Mouse (Mus musculus) heart, adult 2 months (tissue): ENCODE results near the gene Sf3a3. TPM values are rescaled to one million over a fixed set of nuclear protein-coding genes. Genes with fewer than 3 reads are reported as not detected.

Source experiments
- DNase-seq, 2 experiments: peaks; one replicate each; pipeline ENCODE4 v3.0.0; 2021
- H3K27ac ChIP-seq: fragments of 200-600 bp; 2 replicates; pipeline ENCODE4 v1.8.1; 2022
- H3K27me3 ChIP-seq: fragments of 200-500 bp; 2 replicates; pipeline ENCODE4 v1.6.1; 2012; ENCODE audit warnings: mild to moderate bottlenecking, low read length, inconsistent platforms, mixed read lengths; ENCODE audit not compliant: control insufficient read depth, insufficient read depth
- H3K36me3 ChIP-seq: fragments of 200-500 bp; 2 replicates; pipeline ENCODE4 v1.6.1; 2012; ENCODE audit warnings: low read length, inconsistent platforms; ENCODE audit not compliant: control insufficient read depth, insufficient read depth
- H3K4me1 ChIP-seq: fragments of 200-500 bp; 2 replicates; pipeline ENCODE4 v1.6.1; 2011; ENCODE audit warnings: low read length; ENCODE audit not compliant: control insufficient read depth, insufficient read depth
- H3K4me3 ChIP-seq: fragments of 200-600 bp; 2 replicates; pipeline ENCODE4 v1.8.1; 2022
- H3K79me2 ChIP-seq: fragments of 200-500 bp; replicated peaks from 2 replicates; pipeline ENCODE4 v1.6.1; 2012; ENCODE audit warnings: mild to moderate bottlenecking, inconsistent platforms, low read length, moderate library complexity, mixed read lengths; ENCODE audit not compliant: control insufficient read depth, insufficient read depth
- H3K9ac ChIP-seq: fragments of 200-500 bp; 2 replicates; pipeline ENCODE4 v1.6.1; 2012; ENCODE audit warnings: low read depth, mild to moderate bottlenecking, control low read depth, inconsistent platforms, low read length, mixed read lengths
- CTCF ChIP-seq: fragments of 200-600 bp; IDR thresholded peaks from 2 replicates; pipeline ENCODE4 v1.8.1; 2022; ENCODE audit warnings: antibody characterized with exemption, mild to moderate bottlenecking, moderate library complexity
- EP300 ChIP-seq: fragments of 200-500 bp; IDR thresholded peaks from 2 replicates; pipeline ENCODE4 v1.6.1; 2011; ENCODE audit warnings: low read depth, low read length, control low read depth; ENCODE audit not compliant: insufficient read depth
- POLR2A ChIP-seq: fragments of 200-500 bp; IDR thresholded peaks from 2 replicates; pipeline ENCODE4 v1.6.1; 2011; ENCODE audit warnings: mild to moderate bottlenecking, low read depth, low read length, control low read depth; ENCODE audit not compliant: insufficient read depth
- WGBS: fragments of 180-500 bp; shearing (Covaris S2); methylation state at CpG from one replicate; pipeline ENCODE4 v1.1.7; 2018; 5-methylcytosine and 5-hydroxymethylcytosine counted together
- intact Hi-C: fragments of 180-260 bp; cut with DNase I; formaldehyde crosslinking; loops from one replicate; pipeline ENCODE4 v1.15.1; 2025
- polyA plus RNA-seq: library from polyadenylated mRNA; depleted of rRNA; stranded (reverse); fragments of >200 nt; gene quantifications from 2 replicates; pipeline ENCODE4 v1.2.3, GENCODE M21; 2012
- total RNA-seq, 2 experiments: library from RNA; stranded (reverse); gene quantifications; 2 replicates each; pipeline ENCODE4 v1.2.3; 2021

Sf3a3 gene
- total and polyA plus RNA-seq, 3 experiments, result 7.7 to 19.4 (median 18.0) TPM

- no peak for DNase-seq
- no peaks in the 10 kb centered on the region for H3K79me2 ChIP-seq
- no peaks in the 10 kb centered on the region for H3K36me3 ChIP-seq
- H3K4me3 ChIP-seq, result no peak overlapping the region
- H3K27me3 ChIP-seq, result no peaks in the 10 kb centered on the region
- peaks cover 2% of the 10 kb centered on the region; the same call in 1 of the 2 replicates for H3K4me1 ChIP-seq
- TF ChIP-seq EP300 (no peak), CTCF (peak; percentile 9; the same call in 1 of the 2 replicates)
- no peak overlapping the region for H3K27ac ChIP-seq
- H3K9ac ChIP-seq, result no peak overlapping the region
- 54% methylated on average over 4 of the region's 4 CpGs for WGBS
- intact Hi-C loops, result no loop called here
Measured at GRCm38 (mm10) chr4:124738013-124738412, 23.4 kb downstream of the Sf3a3 start.

- Histone ChIP-seq H3K4me1 (peaks cover 2% of the 10 kb centered on the region; the same call in 1 of the 2 replicates), H3K36me3 (no peaks in the 10 kb centered on the region), H3K9ac (no peak overlapping the region), H3K27ac (no peak overlapping the region), H3K27me3 (no peaks in the 10 kb centered on the region), H3K4me3 (no peak overlapping the region), H3K79me2 (no peaks in the 10 kb centered on the region)
- DNase-seq, result no peak
- WGBS, result 25% methylated on average over 1 of the region's 1 CpGs
- intact Hi-C loops, result no loop called here
- no peak for TF ChIP-seq CTCF
- TF ChIP-seq POLR2A, result no peak
- TF ChIP-seq EP300, result no peak
Measured at GRCm38 (mm10) chr4:124738783-124739182, 24.2 kb downstream of the Sf3a3 start.

- WGBS, result 6% methylated on average over 25 of the region's 25 CpGs
Measured at GRCm38 (mm10) chr4:124741376-124742343, 27.1 kb downstream of the Sf3a3 start, which contains the start of gene Inpp5b. Gene Inpp5b, plus strand, starts transcription at chr4:124741850.

GRCm38 (mm10) chr4:124742839-124743238 is 28.3 kb downstream of the Sf3a3 start:
- TF ChIP-seq POLR2A (no peak), CTCF (no peak), EP300 (no peak)

More at GRCm38 (mm10) chr4:124741376-124742343, 27.1 kb downstream of the Sf3a3 start, which contains the start of gene Inpp5b:
- TF ChIP-seq EP300 (no peak), CTCF (0 out of 2 replicates have a peak, but pooled peaks have one; percentile 7), POLR2A (peak; percentile 70)
- intact Hi-C loops, result loop anchor here (2.0 to 5.0 kb wide), 2 partner anchors 49 to 106 kb away; partner anchors contain the start of gene Utp11
- no peaks in the 10 kb centered on the region for H3K36me3 ChIP-seq
- no peaks in the 10 kb centered on the region for H3K27me3 ChIP-seq
- peak; percentile 87 to 89 for DNase-seq
- peak within 1 kb of the TSS; percentile 88 for H3K9ac ChIP-seq
- H3K27ac ChIP-seq, result peak within 1 kb of the TSS; percentile 70
- H3K4me3 ChIP-seq, result peak within 1 kb of the TSS; percentile 52
- peaks cover 2% of the 10 kb centered on the region; the same call in 1 of the 2 replicates for H3K4me1 ChIP-seq
- H3K79me2 ChIP-seq, result no peaks in the 10 kb centered on the region

GRCm38 (mm10) chr4:124746577-124746976 is 32.0 kb downstream of the Sf3a3 start:
- H3K27me3 ChIP-seq, result no peaks in the 10 kb centered on the region
- no peaks in the 10 kb centered on the region for H3K36me3 ChIP-seq
- TF ChIP-seq EP300, result no peak
- TF ChIP-seq POLR2A, result no peak
- no peak for TF ChIP-seq CTCF
- H3K4me1 ChIP-seq, result peaks cover 2% of the 10 kb centered on the region; the same call in 1 of the 2 replicates
- no peaks in the 10 kb centered on the region for H3K79me2 ChIP-seq
- H3K9ac ChIP-seq, result no peak overlapping the region
- no peak for DNase-seq
- no peak overlapping the region for H3K27ac ChIP-seq
- intact Hi-C loops, result no loop called here
- 85% methylated on average over 7 of the region's 7 CpGs for WGBS
- no peak overlapping the region for H3K4me3 ChIP-seq

More at GRCm38 (mm10) chr4:124742839-124743238, 28.3 kb downstream of the Sf3a3 start:
- Histone ChIP-seq H3K27ac (no peak overlapping the region), H3K36me3 (no peaks in the 10 kb centered on the region), H3K9ac (no peak overlapping the region), H3K79me2 (no peaks in the 10 kb centered on the region), H3K4me1 (peaks cover 2% of the 10 kb centered on the region; the same call in 1 of the 2 replicates), H3K27me3 (no peaks in the 10 kb centered on the region), H3K4me3 (no peak overlapping the region)
- no peak for DNase-seq
- intact Hi-C loops, result loop anchor here (5.0 kb wide), 1 partner anchor 104 kb away; no protein-coding TSS in a partner anchor
- 81% methylated on average over 11 of the region's 11 CpGs for WGBS
